Mouse (Mus musculus) intestine, embryonic 16.5 days (tissue): ENCODE results near the gene Prrt1. TPM values are rescaled to one million over a fixed set of nuclear protein-coding genes. Genes with fewer than 3 reads are reported as not detected.

Source experiments
- ATAC-seq: fragments of 200-750 bp; cut with Nextera tagmentation; 2 replicates; pipeline ENCODE4 v1.8.0; 2017; ENCODE audit warnings: moderate TSS enrichment, moderate library complexity
- H3K27ac ChIP-seq: fragments of 300-500 bp; sonication (generic); 2 replicates; pipeline ENCODE4 v1.5.1; 2014; ENCODE audit warnings: mild to moderate bottlenecking, low read length
- H3K27me3 ChIP-seq: fragments of 300-500 bp; sonication (generic); replicated peaks from 2 replicates; pipeline ENCODE4 v1.6.1; 2014; ENCODE audit warnings: low read length, control low read depth, mixed read lengths; ENCODE audit not compliant: control insufficient read depth, insufficient read depth
- H3K36me3 ChIP-seq: fragments of 300-500 bp; sonication (generic); 2 replicates; pipeline ENCODE4 v1.6.1; 2014; ENCODE audit warnings: low read length, control low read depth; ENCODE audit not compliant: control insufficient read depth, insufficient read depth
- H3K4me1 ChIP-seq: fragments of 300-500 bp; sonication (generic); 2 replicates; pipeline ENCODE4 v1.6.1; 2014; ENCODE audit warnings: low read length, control low read depth, mixed read lengths; ENCODE audit not compliant: control insufficient read depth, insufficient read depth
- H3K4me2 ChIP-seq: fragments of 300-500 bp; sonication (generic); 2 replicates; pipeline ENCODE4 v1.6.1; 2014; ENCODE audit warnings: low read depth, low read length, control low read depth
- H3K4me3 ChIP-seq: fragments of 300-500 bp; sonication (generic); 2 replicates; pipeline ENCODE4 v1.5.1; 2014; ENCODE audit warnings: mild to moderate bottlenecking, low read length
- H3K9ac ChIP-seq: fragments of 300-500 bp; sonication (generic); 2 replicates; pipeline ENCODE4 v1.6.1; 2014; ENCODE audit warnings: low read depth, low read length
- H3K9me3 ChIP-seq: fragments of 300-500 bp; sonication (generic); 2 replicates; pipeline ENCODE4 v1.6.1; 2016; ENCODE audit warnings: low read length, control low read depth; ENCODE audit not compliant: control insufficient read depth
- WGBS: fragments of 180-500 bp; shearing (Covaris S2); extraction: QIAGEN DNeasy Blood & Tissue Kit; methylation state at CpG from one replicate; pipeline ENCODE4 v1.1.7; 2014; 5-methylcytosine and 5-hydroxymethylcytosine counted together
- polyA plus RNA-seq: library from polyadenylated mRNA; unstranded; fragments of >200 nt; fragmentation: Nextera tagmentation; extraction: Ambion mirVana; gene quantifications from 2 replicates; pipeline ENCODE4 v1.2.1, GENCODE M21; 2015

Prrt1 gene
- polyA plus RNA-seq, 1 experiment from 2014 or later = 0.32 TPM

GRCm38 (mm10) chr17:34644608-34645007 is 15.3 kb downstream of the Prrt1 start, which contains the start of gene Fkbpl:
TSS of gene Fkbpl (plus strand) at chr17:34644764.
- H3K36me3 ChIP-seq = no peaks in the 10 kb centered on the region
- no peaks in the 10 kb centered on the region for H3K27me3 ChIP-seq
- H3K27ac ChIP-seq = peak within 1 kb of the TSS; percentile 49; the same call in 1 of the 2 replicates
- WGBS = under 1% methylated on average over 16 of the region's 16 CpGs
- peak; percentile 74 for ATAC-seq
- peaks cover 15% of the 10 kb centered on the region for H3K4me1 ChIP-seq
- no peaks in the 10 kb centered on the region for H3K9me3 ChIP-seq
- H3K9ac ChIP-seq = peak within 1 kb of the TSS; percentile 65
- H3K4me3 ChIP-seq = peak within 1 kb of the TSS; percentile 59
- peak within 1 kb of the TSS; percentile 59 for H3K4me2 ChIP-seq

- Histone ChIP-seq H3K27ac (0 out of 2 replicates have a peak overlapping the region, but pooled peaks have one; percentile 49), H3K4me2 (peak overlapping the region; percentile 59), H3K36me3 (no peaks in the 10 kb centered on the region; the same call in 1 of the 2 replicates), H3K4me3 (peak overlapping the region; percentile 59), H3K4me1 (peaks cover 15% of the 10 kb centered on the region), H3K27me3 (no peaks in the 10 kb centered on the region), H3K9ac (peak overlapping the region; percentile 65), H3K9me3 (no peaks in the 10 kb centered on the region)
- WGBS = 41% methylated on average over 10 of the region's 10 CpGs
- ATAC-seq = no peak
Measured at GRCm38 (mm10) chr17:34645256-34645829, 16.0 kb downstream of the Prrt1 start.

GRCm38 (mm10) chr17:34645831-34646511 is 16.6 kb downstream of the Prrt1 start:
- no peak overlapping the region for H3K4me3 ChIP-seq
- no peaks in the 10 kb centered on the region for H3K9me3 ChIP-seq
- H3K27me3 ChIP-seq = no peaks in the 10 kb centered on the region
- H3K4me2 ChIP-seq = no peak overlapping the region
- no peak overlapping the region for H3K27ac ChIP-seq
- ATAC-seq = no peak
- 88% methylated on average over 30 of the region's 30 CpGs for WGBS
- H3K4me1 ChIP-seq = peaks cover 15% of the 10 kb centered on the region
- no peak overlapping the region for H3K9ac ChIP-seq
- H3K36me3 ChIP-seq = no peaks in the 10 kb centered on the region; the same call in 1 of the 2 replicates

GRCm38 (mm10) chr17:34646906-34647787 is 17.8 kb downstream of the Prrt1 start, which contains the start of gene Atf6b:
TSS of gene Atf6b (plus strand) at chr17:34647146.
- H3K4me1 ChIP-seq = peaks cover 15% of the 10 kb centered on the region
- peak; percentile 97 for ATAC-seq
- no peaks in the 10 kb centered on the region for H3K27me3 ChIP-seq
- peak within 1 kb of the TSS; percentile 91 for H3K9ac ChIP-seq
- H3K4me3 ChIP-seq = peak within 1 kb of the TSS; percentile 100
- H3K9me3 ChIP-seq = no peaks in the 10 kb centered on the region
- under 1% methylated on average over 66 of the region's 66 CpGs for WGBS
- H3K36me3 ChIP-seq = no peaks in the 10 kb centered on the region; the same call in none of the 2 replicates
- peak within 1 kb of the TSS; percentile 43; the same call in 1 of the 2 replicates for H3K27ac ChIP-seq
- peak within 1 kb of the TSS; percentile 91 for H3K4me2 ChIP-seq

GRCm38 (mm10) chr17:34648141-34648890 is 19.0 kb downstream of the Prrt1 start:
- 85% methylated on average over 16 of the region's 16 CpGs for WGBS

GRCm38 (mm10) chr17:34649106-34649864 is 20.0 kb downstream of the Prrt1 start:
- Histone ChIP-seq H3K27ac (no peak overlapping the region), H3K9ac (no peak overlapping the region), H3K4me2 (no peak overlapping the region), H3K27me3 (no peaks in the 10 kb centered on the region), H3K4me1 (peaks cover 15% of the 10 kb centered on the region), H3K4me3 (no peak overlapping the region), H3K9me3 (no peaks in the 10 kb centered on the region), H3K36me3 (no peaks in the 10 kb centered on the region; the same call in none of the 2 replicates)
- no peak for ATAC-seq
- WGBS = 87% methylated on average over 18 of the region's 18 CpGs

More at GRCm38 (mm10) chr17:34648141-34648890, 19.0 kb downstream of the Prrt1 start:
- Histone ChIP-seq H3K27ac (no peak overlapping the region), H3K4me1 (peaks cover 15% of the 10 kb centered on the region), H3K27me3 (no peaks in the 10 kb centered on the region), H3K4me3 (peak overlapping the region; percentile 100; the same call in 1 of the 2 replicates), H3K36me3 (no peaks in the 10 kb centered on the region; the same call in none of the 2 replicates), H3K9ac (peak overlapping the region; percentile 91; the same call in 1 of the 2 replicates), H3K4me2 (peak overlapping the region; percentile 91), H3K9me3 (no peaks in the 10 kb centered on the region)
- ATAC-seq = no peak

- no peak for ATAC-seq
- no peaks in the 10 kb centered on the region; the same call in none of the 2 replicates for H3K36me3 ChIP-seq
Measured at GRCm38 (mm10) chr17:34650781-34651180, 21.4 kb downstream of the Prrt1 start.

More at GRCm38 (mm10) chr17:34650781-34651180, 21.4 kb downstream of the Prrt1 start:
- Histone ChIP-seq H3K9me3 (no peaks in the 10 kb centered on the region), H3K4me1 (peaks cover 19% of the 10 kb centered on the region), H3K27ac (no peak overlapping the region), H3K4me2 (no peak overlapping the region), H3K27me3 (no peaks in the 10 kb centered on the region), H3K4me3 (no peak overlapping the region), H3K9ac (no peak overlapping the region)
- WGBS = 93% methylated on average over 14 of the region's 14 CpGs
